28 mouse cellular contexts compared by ENCODE assay signal in the genomic region with DNA sequence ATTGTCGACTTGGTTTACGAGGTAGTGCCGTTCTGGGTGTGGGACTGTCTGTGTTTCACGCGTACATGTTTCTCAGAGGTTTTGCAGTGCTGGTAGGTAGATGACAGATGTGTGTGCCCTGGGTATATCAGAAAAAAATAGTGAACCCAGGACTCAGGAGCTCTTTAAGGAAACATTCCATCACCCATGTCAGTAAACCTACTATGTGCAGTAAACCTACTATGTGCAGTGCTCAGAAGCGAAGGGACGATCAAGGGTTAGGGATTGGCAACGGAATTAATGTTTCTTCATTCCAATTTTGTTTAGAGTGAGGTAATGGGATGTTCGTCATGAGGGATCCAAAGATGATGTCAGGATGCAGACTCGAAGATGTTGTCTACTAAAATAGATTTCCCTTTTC.
"Had no signal": no experiment of that assay in that cellular context is flagged by ENCODE, and none has a peak within 500 bp of the region (broad histone marks: within the 10 kb centered on the region; RNA-seq: fewer than 3 reads in every experiment).

No protein-coding gene starts in this region.

- ATAC-seq: forebrain, embryonic 13.5 days; forebrain, embryonic 14.5 days; forebrain, embryonic 16.5 days; forebrain, postnatal 0 days had no signal

- H3K9me3 ChIP-seq: embryonic facial prominence, embryonic 10.5 days; embryonic facial prominence, embryonic 12.5 days; embryonic facial prominence, embryonic 13.5 days; embryonic facial prominence, embryonic 15.5 days; forebrain, embryonic 10.5 days; forebrain, embryonic 12.5 days; forebrain, embryonic 13.5 days; heart, embryonic 10.5 days had no signal

- H3K27ac ChIP-seq: embryonic facial prominence, embryonic 10.5 days; embryonic facial prominence, embryonic 12.5 days; embryonic facial prominence, embryonic 13.5 days; embryonic facial prominence, embryonic 15.5 days; forebrain, embryonic 10.5 days; forebrain, embryonic 12.5 days; forebrain, embryonic 13.5 days; gastrocnemius, adult 2 months; heart, adult 2 months; heart, embryonic 10.5 days had no signal

- DNase-seq: cerebellum, adult 9-10 months; cerebellum, adult 9-11 months; cerebellum, postnatal 10 days; cerebellum, postnatal 14 days; cerebellum, postnatal 25 days; cerebellum, postnatal 36 days; embryo, embryonic 11 days; forebrain, postnatal 0 days; gastrocnemius, adult 2 months; gastrocnemius, postnatal 10 days; gastrocnemius, postnatal 14 days; gastrocnemius, postnatal 25 days; gastrocnemius, postnatal 36 days; heart, adult 11 months; heart, adult 18-20 months; heart, adult 2 months had no signal

- H3K4me1 ChIP-seq: embryonic facial prominence, embryonic 10.5 days; embryonic facial prominence, embryonic 12.5 days; embryonic facial prominence, embryonic 13.5 days; embryonic facial prominence, embryonic 15.5 days; forebrain, embryonic 10.5 days; forebrain, embryonic 12.5 days; forebrain, embryonic 13.5 days had no signal

- H3K36me3 ChIP-seq: embryonic facial prominence, embryonic 12.5 days; embryonic facial prominence, embryonic 15.5 days; forebrain, embryonic 12.5 days; heart, embryonic 10.5 days had no signal

- H3K4me3 ChIP-seq: embryonic facial prominence, embryonic 10.5 days; embryonic facial prominence, embryonic 12.5 days; embryonic facial prominence, embryonic 13.5 days; embryonic facial prominence, embryonic 15.5 days; erythroblast, embryonic 14.5 days; forebrain, embryonic 10.5 days; forebrain, embryonic 12.5 days; forebrain, embryonic 13.5 days; gastrocnemius, adult 2 months; heart, adult 2 months; heart, embryonic 10.5 days had no signal

- H3K4me2 ChIP-seq: embryonic facial prominence, embryonic 12.5 days; embryonic facial prominence, embryonic 13.5 days; embryonic facial prominence, embryonic 15.5 days; forebrain, embryonic 12.5 days; forebrain, embryonic 13.5 days; heart, embryonic 11.5 days had no signal

- H3K27me3 ChIP-seq: embryonic facial prominence, embryonic 12.5 days; embryonic facial prominence, embryonic 13.5 days; embryonic facial prominence, embryonic 15.5 days; forebrain, embryonic 12.5 days; forebrain, embryonic 13.5 days had no signal

- H3K9ac ChIP-seq: embryonic facial prominence, embryonic 12.5 days; embryonic facial prominence, embryonic 13.5 days; embryonic facial prominence, embryonic 15.5 days; forebrain, embryonic 12.5 days; forebrain, embryonic 13.5 days; forebrain, postnatal 0 days had no signal
